Mouse (Mus musculus) layer of hippocampus, postnatal 10 days (tissue): ENCODE results near the gene Nav3. TPM values are rescaled to one million over a fixed set of nuclear protein-coding genes. Genes with fewer than 3 reads are reported as not detected.
A peak's percentile ranks its signal among the peaks of the same experiment; 100 is the strongest.

ENCODE experiments used
- DNase-seq, 2 experiments: peaks; one replicate each; pipeline ENCODE4 v3.0.0; 2021; ENCODE audit warnings: low spot score in 2 of 2
- total RNA-seq, 2 experiments: library from RNA; stranded (reverse); gene quantifications; 2 replicates each; pipeline ENCODE4 v1.2.3; 2021

Gene Nav3
- total RNA-seq, 2 experiments from 2014 or later: 157 to 160 TPM

- peak in 1 of 2 experiments; percentile 34 for DNase-seq
Observed at GRCm38 (mm10) chr10:109921368-109921767, 534.6 kb downstream of the Nav3 start.

DNA sequence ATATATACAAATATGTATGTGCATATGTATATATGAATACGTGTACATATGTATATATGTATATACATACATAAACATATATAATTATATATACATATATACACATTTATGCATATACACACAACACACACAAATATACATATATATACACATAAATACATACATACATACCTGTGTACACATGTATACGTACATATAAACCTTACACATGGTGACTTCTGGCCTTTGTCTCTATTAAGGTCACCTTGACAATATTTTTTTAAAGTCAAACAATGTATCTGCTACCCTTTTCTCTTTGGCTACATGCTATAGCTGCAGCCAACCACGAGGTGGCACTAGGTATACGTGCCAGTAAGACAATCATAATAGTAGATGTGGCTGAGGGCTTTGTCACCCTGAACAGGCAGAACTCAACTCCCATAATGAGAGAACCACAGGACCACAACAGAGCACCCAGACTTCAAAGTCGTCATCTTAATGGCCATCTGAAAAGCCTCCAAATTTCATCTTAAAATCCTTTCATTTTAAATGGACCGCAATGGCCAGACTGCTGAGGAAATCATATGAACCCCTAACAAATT lies 535.3 kb downstream of the Nav3 start:
- DNase-seq: peak; percentile 74 to 80

GRCm38 (mm10) chr10:109919515-109919914 lies 536.5 kb downstream of the Nav3 start:
- DNase-seq: no peak

DNA sequence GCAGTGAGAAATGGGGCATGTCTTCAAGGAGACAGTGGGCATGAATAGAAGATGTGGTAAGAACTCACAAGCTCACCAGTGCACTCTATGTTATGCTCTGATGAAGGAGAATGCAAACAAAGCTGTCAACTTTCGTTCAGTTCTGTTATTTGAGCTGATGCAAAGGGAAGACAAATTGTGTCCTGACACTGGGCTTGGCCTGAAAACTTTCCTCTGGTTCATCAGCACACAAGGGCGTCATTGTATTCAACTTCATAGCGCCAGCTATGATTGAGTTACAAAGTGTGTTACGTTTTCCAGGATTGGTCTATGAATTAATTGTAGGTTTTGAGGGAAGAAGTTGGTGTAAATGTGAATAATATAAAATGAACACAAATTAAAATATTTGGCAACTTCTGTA lies 548.8 kb downstream of the Nav3 start:
- no peak for DNase-seq

GRCm38 (mm10) chr10:109906413-109906785 lies 549.6 kb downstream of the Nav3 start:
- DNase-seq: no peak

GRCm38 (mm10) chr10:109905649-109906412 lies 550.2 kb downstream of the Nav3 start:
- DNase-seq: no peak

DNA sequence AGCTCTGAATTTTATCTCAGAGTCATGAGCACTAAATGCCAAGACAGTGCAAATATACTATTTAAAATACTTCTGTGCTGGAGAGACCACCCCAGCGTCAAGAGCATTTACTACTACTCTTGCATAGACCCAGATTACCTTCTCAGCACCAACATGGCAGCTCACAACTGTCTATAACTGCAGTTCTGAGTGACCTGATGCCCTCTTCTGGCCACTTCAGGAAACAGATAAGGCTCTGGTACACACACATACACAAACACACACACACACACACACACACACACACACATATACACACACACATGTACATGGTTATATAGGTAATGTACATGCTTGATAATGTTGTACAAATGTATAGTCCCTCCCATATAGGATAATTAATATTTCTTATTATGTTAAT lies 551.2 kb downstream of the Nav3 start:
- no peak for DNase-seq

DNA sequence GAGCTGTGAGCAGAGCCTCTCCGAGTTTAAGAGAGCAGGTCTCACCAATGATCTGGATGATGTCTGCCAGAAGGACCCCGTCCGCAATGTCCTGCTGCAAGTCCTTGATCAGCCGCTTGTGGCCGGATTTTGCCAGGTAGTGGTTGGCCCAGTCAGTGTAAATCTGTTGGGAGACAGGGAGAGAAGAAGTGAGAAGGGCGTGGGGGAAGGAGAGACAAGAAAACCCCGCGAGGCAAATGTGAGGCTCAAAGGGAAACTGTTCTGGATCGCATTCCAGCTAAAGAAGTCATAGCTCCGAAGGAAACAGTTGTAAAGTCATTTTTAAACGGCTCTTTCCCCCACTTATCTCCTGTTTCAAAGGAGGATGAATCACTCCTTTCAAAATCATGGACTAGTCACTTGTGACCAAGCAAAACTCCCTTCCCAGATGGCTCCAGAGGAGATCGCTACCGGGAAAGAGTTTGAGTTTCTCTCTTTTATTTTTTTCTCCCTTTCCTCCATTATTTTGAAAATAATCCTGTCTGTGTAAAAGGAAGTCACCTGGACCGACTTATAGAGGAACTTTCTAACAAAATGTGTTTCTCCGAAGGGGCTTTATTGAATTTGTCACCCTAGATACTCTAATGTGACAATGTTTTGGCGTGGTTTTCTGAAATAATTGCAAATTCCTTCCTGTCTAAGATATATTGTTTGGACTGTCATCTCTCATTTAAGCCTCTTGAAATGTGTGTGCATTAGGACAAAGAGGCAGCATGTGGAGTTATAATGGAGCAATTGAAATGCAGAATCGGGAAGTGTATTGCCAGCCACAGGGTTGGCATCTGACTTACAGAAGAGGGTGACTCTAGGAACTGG lies 552.1 kb downstream of the Nav3 start:
- DNase-seq: no peak

- no peak for DNase-seq
Observed at GRCm38 (mm10) chr10:109903241-109903640, 552.8 kb downstream of the Nav3 start.

GRCm38 (mm10) chr10:109889171-109889475 lies 566.9 kb downstream of the Nav3 start:
- no peak for DNase-seq

GRCm38 (mm10) chr10:109888355-109889170 lies 567.4 kb downstream of the Nav3 start:
- DNase-seq: no peak

GRCm38 (mm10) chr10:109887160-109887559 lies 568.8 kb downstream of the Nav3 start:
- no peak for DNase-seq

DNA sequence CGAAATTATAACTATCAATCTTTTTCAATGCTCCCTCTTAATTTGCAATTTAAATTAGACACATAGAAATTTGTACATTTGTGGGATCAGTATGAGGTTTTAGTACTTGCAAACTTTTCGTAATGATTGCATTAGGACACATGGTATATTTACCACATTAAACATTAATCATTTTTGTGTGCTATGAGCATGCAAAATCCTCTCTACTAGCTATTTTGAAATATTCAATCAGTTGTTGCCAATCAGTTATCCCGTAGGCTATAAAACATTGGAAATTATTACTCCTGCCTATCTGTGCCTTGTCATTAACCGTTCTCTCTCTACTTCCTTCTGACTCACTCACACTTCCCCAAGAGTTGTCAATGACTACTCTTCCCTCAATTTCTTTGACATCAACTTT lies 579.9 kb downstream of the Nav3 start:
- no peak for DNase-seq

DNA sequence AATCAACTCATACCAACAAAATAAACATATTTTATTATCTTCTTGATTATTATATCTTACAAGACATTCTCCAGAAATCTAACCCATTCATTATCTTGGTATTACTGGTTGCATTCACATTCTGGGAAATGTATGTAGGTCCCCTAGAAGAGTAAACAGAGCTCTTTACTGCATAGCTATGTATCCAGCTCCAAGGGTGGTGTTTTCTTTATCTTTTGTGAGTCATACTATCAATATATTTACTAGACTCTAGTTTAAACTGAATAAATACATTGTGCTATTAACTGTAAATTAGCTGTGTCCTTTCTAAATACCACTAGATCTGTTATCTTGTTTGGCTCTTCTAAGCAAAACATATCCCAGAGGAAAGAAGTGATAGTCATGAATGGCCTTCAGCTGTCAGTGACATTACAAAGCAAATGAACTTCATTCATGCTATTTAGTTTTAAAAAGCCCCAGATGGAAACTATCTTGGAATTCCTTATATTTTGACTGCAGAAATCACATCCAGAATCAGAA lies 580.6 kb downstream of the Nav3 start:
- no peak for DNase-seq

DNA sequence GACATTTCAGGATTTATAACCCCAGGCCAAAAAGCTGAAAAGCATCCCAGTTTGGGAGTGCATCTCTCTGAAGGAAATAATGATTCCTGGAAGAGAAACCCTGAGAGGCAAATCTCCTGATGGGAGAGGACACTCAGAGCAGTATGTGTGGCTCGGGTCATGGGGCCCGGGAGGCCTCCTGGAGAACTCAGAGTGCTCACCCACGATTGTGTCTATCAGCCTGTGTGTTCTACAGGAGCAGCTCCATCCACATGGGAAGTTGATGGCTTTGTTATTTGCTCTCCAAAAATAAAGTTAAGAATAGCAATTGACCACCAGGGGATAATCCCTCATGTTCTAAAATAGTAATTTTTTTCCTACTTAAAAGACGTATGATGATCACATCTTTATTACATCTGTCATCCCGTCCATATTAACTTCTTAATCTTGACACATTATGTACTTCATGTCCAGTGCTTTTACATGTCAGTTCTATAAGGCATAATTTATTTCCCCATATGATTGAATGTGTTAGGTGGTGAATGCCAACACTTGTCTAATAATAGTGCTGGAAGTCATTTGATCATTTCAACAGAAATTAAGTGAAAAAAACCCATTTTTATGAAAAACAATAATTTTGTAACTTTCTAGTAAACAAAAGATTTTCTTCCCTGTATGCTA lies 581.2 kb downstream of the Nav3 start:
- no peak for DNase-seq

GRCm38 (mm10) chr10:109866063-109866462 lies 589.9 kb downstream of the Nav3 start:
- no peak for DNase-seq

GRCm38 (mm10) chr10:109865391-109865790 lies 590.6 kb downstream of the Nav3 start:
- DNase-seq: no peak

DNA sequence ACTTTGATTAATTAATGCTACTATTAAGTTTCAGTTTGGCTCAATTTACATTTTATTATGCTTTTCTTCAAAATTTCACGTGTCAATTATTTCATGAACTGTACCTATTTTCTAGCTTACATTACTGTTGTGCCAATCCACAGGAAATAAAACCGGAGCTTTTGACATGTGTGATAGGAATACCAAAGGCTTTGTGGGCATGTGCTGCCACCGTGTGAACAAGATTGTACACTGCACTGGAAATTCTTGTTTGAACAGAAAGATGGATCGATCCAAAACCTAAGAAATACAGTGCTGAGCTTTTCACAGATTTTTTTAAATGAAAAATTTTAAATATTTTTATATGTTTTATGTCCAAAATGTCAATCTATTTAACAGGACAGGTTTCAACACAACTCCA lies 591.3 kb downstream of the Nav3 start:
- DNase-seq: peak; percentile 66 to 71

DNA sequence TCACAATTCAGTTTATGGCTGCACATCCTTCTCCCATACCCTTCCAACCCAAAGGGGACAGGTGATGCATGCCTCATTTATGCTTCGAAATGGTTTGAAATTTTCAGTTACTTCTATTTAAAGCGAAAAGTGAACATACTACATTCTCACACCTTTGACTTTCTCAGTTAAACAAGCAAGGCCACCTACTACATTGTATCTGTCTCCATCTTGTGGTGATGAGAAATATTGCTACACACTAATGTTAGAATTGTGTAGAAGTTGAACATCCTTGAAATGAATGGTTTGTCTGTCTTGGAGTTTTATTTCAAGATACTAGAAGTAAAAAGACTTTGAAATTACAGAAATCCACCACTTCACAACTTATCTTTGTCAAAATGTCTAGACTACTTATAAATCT lies 594.7 kb downstream of the Nav3 start:
- no peak for DNase-seq

DNA sequence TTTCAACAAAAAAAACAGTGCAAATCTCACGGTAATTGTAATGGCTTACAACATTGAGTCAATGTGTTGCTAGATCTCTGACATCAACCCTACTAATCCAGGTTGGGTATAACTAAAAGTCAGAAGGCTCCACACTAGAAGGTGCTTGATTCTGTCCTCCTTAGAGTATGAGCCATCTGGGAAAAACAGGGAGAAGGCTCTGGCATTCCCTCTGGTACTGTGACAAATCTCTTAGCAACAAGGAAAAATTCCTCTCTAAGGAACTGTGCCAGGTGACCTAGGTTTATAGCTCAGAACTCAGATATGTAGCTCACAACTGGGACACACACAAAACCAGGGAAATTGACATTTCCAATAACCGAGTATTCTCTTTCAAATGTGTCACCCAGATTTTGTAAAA lies 597.4 kb downstream of the Nav3 start:
- DNase-seq: no peak

DNA sequence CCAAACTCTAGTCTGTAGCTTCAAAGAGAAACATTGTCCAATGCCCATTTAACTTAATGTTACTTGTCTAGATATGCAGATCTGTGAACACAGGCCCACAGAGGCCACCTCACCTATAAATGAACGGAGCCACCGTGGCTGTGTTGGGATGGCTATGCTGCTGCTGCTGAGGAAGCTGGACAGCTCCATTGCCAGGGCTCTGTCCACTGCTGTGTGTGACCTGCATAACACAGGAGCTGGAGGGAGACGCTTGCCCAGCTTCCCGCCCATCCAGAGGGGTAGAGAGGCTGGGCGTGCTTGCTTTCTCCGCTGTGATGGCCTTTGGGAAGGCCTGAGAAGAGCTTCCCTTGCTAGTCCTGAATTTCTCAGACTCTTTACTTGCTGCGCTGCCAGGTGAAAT lies 603.6 kb downstream of the Nav3 start:
- no peak for DNase-seq
